Mouse (Mus musculus) forebrain, embryonic 14.5 days (tissue): ENCODE results near the gene Crtap. TPM values are rescaled to one million over a fixed set of nuclear protein-coding genes. Genes with fewer than 3 reads are reported as not detected.
"Not testable (repeated sequence)": the region's sequence is repeated elsewhere in the genome, so short reads cannot be mapped to it uniquely, and the experiment has no call there.

Experiments
- ATAC-seq: fragments of 200-750 bp; cut with Nextera tagmentation; 2 replicates; pipeline ENCODE4 v1.8.0; 2017; ENCODE audit warnings: mild to moderate bottlenecking, moderate library complexity
- DNase-seq: peaks from one replicate; pipeline ENCODE4 v3.0.0-alpha.2; 2015; ENCODE audit warnings: low spot score
- H3K27ac ChIP-seq: fragments of 300-500 bp; sonication (generic); 2 replicates; pipeline ENCODE4 v1.5.1; 2014; ENCODE audit warnings: low read depth, mild to moderate bottlenecking, control low read depth, low read length, moderate library complexity
- H3K27me3 ChIP-seq: fragments of 300-500 bp; sonication (generic); replicated peaks from 2 replicates; pipeline ENCODE4 v1.6.1; 2014; ENCODE audit warnings: low read length, control low read depth, mixed read lengths; ENCODE audit not compliant: control insufficient read depth, insufficient read depth
- H3K36me3 ChIP-seq: fragments of 300-500 bp; sonication (generic); 2 replicates; pipeline ENCODE4 v1.6.1; 2014; ENCODE audit warnings: low read length, control low read depth; ENCODE audit not compliant: control insufficient read depth, insufficient read depth
- H3K4me1 ChIP-seq: fragments of 300-500 bp; sonication (generic); 2 replicates; pipeline ENCODE4 v1.6.1; 2014; ENCODE audit warnings: antibody characterized with exemption, low read length, control low read depth; ENCODE audit not compliant: control insufficient read depth, insufficient read depth
- H3K4me2 ChIP-seq: fragments of 300-500 bp; sonication (generic); 2 replicates; pipeline ENCODE4 v1.6.1; 2014; ENCODE audit warnings: mild to moderate bottlenecking, control low read depth, low read length
- H3K4me3 ChIP-seq: fragments of 300-500 bp; sonication (generic); 2 replicates; pipeline ENCODE4 v1.5.1; 2014; ENCODE audit warnings: low read depth, low read length, control low read depth
- H3K9ac ChIP-seq: fragments of 300-500 bp; sonication (generic); 2 replicates; pipeline ENCODE4 v1.6.1; 2014; ENCODE audit warnings: mild to moderate bottlenecking, low read length, control low read depth, moderate library complexity
- H3K9me3 ChIP-seq: fragments of 300-500 bp; sonication (generic); replicated peaks from 2 replicates; pipeline ENCODE4 v1.6.1; 2016; ENCODE audit warnings: low read length, control low read depth, mixed read lengths; ENCODE audit not compliant: control insufficient read depth
- WGBS: fragments of 180-500 bp; shearing (Covaris S2); extraction: QIAGEN DNeasy Blood & Tissue Kit; methylation state at CpG from one replicate; pipeline ENCODE4 v1.1.7; 2014; 5-methylcytosine and 5-hydroxymethylcytosine counted together
- polyA plus RNA-seq: library from polyadenylated mRNA; unstranded; fragments of >200 nt; fragmentation: Nextera tagmentation; extraction: Ambion mirVana; gene quantifications from 2 replicates; pipeline ENCODE4 v1.2.1, GENCODE M21; 2014

Gene Crtap
- polyA plus RNA-seq, 1 experiment from 2014 or later, result 23.6 TPM

GRCm38 (mm10) chr9:114401685-114402080 is 11.2 kb upstream of the Crtap start:
- no peaks in the 10 kb centered on the region for H3K9me3 ChIP-seq
- peak overlapping the region; percentile 82; the same call in 1 of the 2 replicates for H3K27ac ChIP-seq
- H3K4me1 ChIP-seq, result peaks cover 8% of the 10 kb centered on the region
- H3K27me3 ChIP-seq, result no peaks in the 10 kb centered on the region
- DNase-seq (peak; percentile 57), ATAC-seq (no peak)
- WGBS, result 4% methylated on average over 16 of the region's 16 CpGs
- H3K9ac ChIP-seq, result peak overlapping the region; percentile 87
- H3K4me3 ChIP-seq, result peak overlapping the region; percentile 83
- peaks cover 16% of the 10 kb centered on the region for H3K36me3 ChIP-seq
- H3K4me2 ChIP-seq, result peak overlapping the region; percentile 73

- Histone ChIP-seq H3K4me1 (peaks cover 8% of the 10 kb centered on the region), H3K4me3 (peak within 1 kb of the TSS; percentile 83), H3K27ac (peak within 1 kb of the TSS; percentile 82), H3K9ac (peak within 1 kb of the TSS; percentile 87), H3K4me2 (peak within 1 kb of the TSS; percentile 73), H3K9me3 (no peaks in the 10 kb centered on the region), H3K36me3 (peaks cover 15% of the 10 kb centered on the region), H3K27me3 (no peaks in the 10 kb centered on the region)
- ATAC-seq (peak; percentile 99), DNase-seq (peak; percentile 92)
- WGBS, result under 1% methylated on average over 71 of the region's 73 CpGs
Measured at GRCm38 (mm10) chr9:114400949-114401684, 10.6 kb upstream of the Crtap start, which contains the start of the genes Glb1 and Tmppe. Glb1 (plus strand) TSS chr9:114401076. Tmppe (plus strand) TSS chr9:114401105.

- Histone ChIP-seq H3K27ac (peak overlapping the region; percentile 82), H3K4me3 (peak overlapping the region; percentile 83), H3K4me1 (peaks cover 8% of the 10 kb centered on the region), H3K4me2 (peak overlapping the region; percentile 73), H3K36me3 (peaks cover 10% of the 10 kb centered on the region), H3K9ac (peak overlapping the region; percentile 87), H3K27me3 (no peaks in the 10 kb centered on the region), H3K9me3 (no peaks in the 10 kb centered on the region)
- no peak for DNase-seq
- no peak; the same call in 1 of the 2 replicates for ATAC-seq
- 21% methylated on average over 5 of the region's 5 CpGs for WGBS
Measured at GRCm38 (mm10) chr9:114400588-114400948, 10.1 kb upstream of the Crtap start.

GRCm38 (mm10) chr9:114399680-114400079 is 9.2 kb upstream of the Crtap start:
- no peaks in the 10 kb centered on the region for H3K9me3 ChIP-seq
- WGBS, result 93% methylated on average over 12 of the region's 12 CpGs
- 0 out of 2 replicates have a peak, but pooled peaks cover under 1% of the 10 kb centered on the region for H3K36me3 ChIP-seq
- no peak overlapping the region for H3K27ac ChIP-seq
- no peak overlapping the region for H3K4me3 ChIP-seq
- H3K27me3 ChIP-seq, result no peaks in the 10 kb centered on the region
- H3K4me1 ChIP-seq, result peaks cover 8% of the 10 kb centered on the region
- DNase-seq, result no peak
- no peak overlapping the region for H3K9ac ChIP-seq
- ATAC-seq, result no peak
- no peak overlapping the region for H3K4me2 ChIP-seq

- no peaks in the 10 kb centered on the region for H3K9me3 ChIP-seq
- ATAC-seq (no peak), DNase-seq (no peak)
- no peak overlapping the region for H3K9ac ChIP-seq
- no peaks in the 10 kb centered on the region for H3K27me3 ChIP-seq
- H3K4me1 ChIP-seq, result no peaks in the 10 kb centered on the region
- no peak overlapping the region for H3K27ac ChIP-seq
- no peaks in the 10 kb centered on the region for H3K36me3 ChIP-seq
- no peak overlapping the region for H3K4me2 ChIP-seq
- H3K4me3 ChIP-seq, result no peak overlapping the region
- 91% methylated on average over 4 of the region's 4 CpGs for WGBS
Measured at GRCm38 (mm10) chr9:114395258-114395657, 4.8 kb upstream of the Crtap start.

GRCm38 (mm10) chr9:114394677-114395076 is 4.2 kb upstream of the Crtap start:
- H3K27me3 ChIP-seq, result no peaks in the 10 kb centered on the region
- DNase-seq, result no peak
- H3K27ac ChIP-seq, result no peak overlapping the region
- no peaks in the 10 kb centered on the region for H3K4me1 ChIP-seq
- H3K36me3 ChIP-seq, result no peaks in the 10 kb centered on the region
- no peak overlapping the region for H3K4me2 ChIP-seq
- H3K9ac ChIP-seq, result no peak overlapping the region
- ATAC-seq, result no peak
- H3K4me3 ChIP-seq, result no peak overlapping the region
- H3K9me3 ChIP-seq, result no peaks in the 10 kb centered on the region
- 88% methylated on average over 8 of the region's 8 CpGs for WGBS

- 70% methylated on average over 6 of the region's 6 CpGs for WGBS
- H3K9ac ChIP-seq, H3K27me3 ChIP-seq, DNase-seq, H3K4me2 ChIP-seq, H3K4me1 ChIP-seq, H3K27ac ChIP-seq, H3K36me3 ChIP-seq, ATAC-seq, H3K4me3 ChIP-seq, H3K9me3 ChIP-seq: not testable (repeated sequence)
Measured at GRCm38 (mm10) chr9:114394136-114394535, 3.7 kb upstream of the Crtap start.

- H3K4me3 ChIP-seq, result peak overlapping the region; percentile 70
- H3K4me1 ChIP-seq, result no peaks in the 10 kb centered on the region
- WGBS, result 6% methylated on average over 10 of the region's 10 CpGs
- H3K27me3 ChIP-seq, result no peaks in the 10 kb centered on the region
- H3K9ac ChIP-seq, result peak overlapping the region; percentile 78
- DNase-seq (no peak), ATAC-seq (no peak)
- no peaks in the 10 kb centered on the region for H3K9me3 ChIP-seq
- H3K36me3 ChIP-seq, result no peaks in the 10 kb centered on the region
- H3K27ac ChIP-seq, result no peak overlapping the region
- peak overlapping the region; percentile 86 for H3K4me2 ChIP-seq
Measured at GRCm38 (mm10) chr9:114390749-114391075, 237 bp upstream of the Crtap start.

- Histone ChIP-seq H3K9ac (no peak overlapping the region), H3K4me1 (no peaks in the 10 kb centered on the region), H3K27ac (no peak overlapping the region), H3K4me3 (peak overlapping the region; percentile 70), H3K36me3 (no peaks in the 10 kb centered on the region), H3K9me3 (no peaks in the 10 kb centered on the region), H3K27me3 (no peaks in the 10 kb centered on the region), H3K4me2 (peak overlapping the region; percentile 86)
- DNase-seq (no peak), ATAC-seq (peak; percentile 24; the same call in 1 of the 2 replicates)
- 82% methylated on average over 8 of the region's 8 CpGs for WGBS
Measured at GRCm38 (mm10) chr9:114389371-114389904, 1.0 kb downstream of the Crtap start.
